In the genomic region with DNA sequence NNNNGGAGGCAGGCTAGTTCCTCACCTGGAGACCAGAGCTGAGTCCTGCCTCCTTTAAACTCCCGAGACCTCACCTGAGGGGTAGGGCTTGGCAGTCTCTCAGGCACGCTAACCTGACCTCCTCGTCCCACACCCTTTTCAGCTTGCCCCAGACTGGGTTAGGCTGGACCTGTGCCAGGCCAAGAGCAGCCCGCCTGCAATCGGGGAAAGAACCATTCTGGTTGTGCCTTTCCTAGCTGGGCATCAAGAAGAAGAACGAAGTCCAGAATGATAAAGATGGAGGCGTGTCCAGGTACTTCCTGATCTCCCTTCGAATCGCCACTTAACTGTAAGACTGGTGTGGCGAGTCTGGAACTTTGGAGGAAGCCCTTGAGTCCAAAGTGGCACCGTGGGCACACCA, we compare ENCODE assay signal across 16 mouse cellular contexts. TPM values are rescaled to one million over a fixed set of nuclear protein-coding genes. Genes with fewer than 3 reads are reported as not detected.
DNase-seq lines count a peak whose midpoint lies in the region; ATAC-seq and TF ChIP-seq lines count a peak whose summit lies in the region.
"Had no signal": no experiment of that assay in that cellular context is flagged by ENCODE, and none has a peak within 500 bp of the region (broad histone marks: within the 10 kb centered on the region; RNA-seq: fewer than 3 reads in every experiment).

No protein-coding gene starts in this region.

- peak overlapping the region; percentile 68 for H3K27ac ChIP-seq in heart, embryonic 11.5 days (ENCODE audit: low read depth, low read length)
- H3K27ac ChIP-seq in lung, embryonic 15.5 days = peak overlapping the region; percentile 77
- H3K27ac ChIP-seq in stomach, postnatal 0 days (replicated peaks) = peak overlapping the region; percentile 89
- H3K27ac ChIP-seq in midbrain, embryonic 13.5 days = no peak overlapping the region
- H3K27ac ChIP-seq: hindbrain, embryonic 15.5 days; kidney, postnatal 0 days; limb, embryonic 15.5 days had no signal

- no peak for ATAC-seq in heart, embryonic 11.5 days (replicated peaks; ENCODE audit: insufficient number of reproducible peaks, low FRiP score, low TSS enrichment)
- no peak for ATAC-seq in lung, embryonic 15.5 days (ENCODE audit: borderline replicate concordance, extremely low read depth, low FRiP score, low TSS enrichment)
- ATAC-seq in stomach, postnatal 0 days (ENCODE audit: low FRiP score, low TSS enrichment) = peak; percentile 78
- ATAC-seq in midbrain, embryonic 13.5 days = no peak

- no peak for TF ChIP-seq EP300 in stomach, postnatal 0 days (optimal IDR thresholded peaks at IDR 0.05)

- no peak overlapping the region for H3K4me3 ChIP-seq in heart, embryonic 11.5 days (ENCODE audit: low read depth, low read length)
- H3K4me3 ChIP-seq in lung, embryonic 15.5 days = no peak overlapping the region
- H3K4me3 ChIP-seq in stomach, postnatal 0 days (ENCODE audit: low read depth, low read length) = no peak overlapping the region
- H3K4me3 ChIP-seq in midbrain, embryonic 13.5 days (replicated peaks) = no peak overlapping the region
- H3K4me3 ChIP-seq: hindbrain, embryonic 15.5 days; limb, embryonic 15.5 days; megakaryocyte, embryonic 14.5 days had no signal

- 0 out of 2 replicates have a peak, but pooled peaks cover 3% of the 10 kb centered on the region for H3K36me3 ChIP-seq in heart, embryonic 11.5 days (ENCODE audit: control insufficient read depth, insufficient read depth, low read length)
- H3K36me3 ChIP-seq in lung, embryonic 15.5 days = no peaks in the 10 kb centered on the region; the same call in 1 of the 2 replicates
- 0 out of 2 replicates have a peak, but pooled peaks cover 2% of the 10 kb centered on the region for H3K36me3 ChIP-seq in stomach, postnatal 0 days (ENCODE audit: control insufficient read depth, insufficient read depth, low read length)
- H3K36me3 ChIP-seq in midbrain, embryonic 13.5 days = peaks cover 4% of the 10 kb centered on the region; the same call in 1 of the 2 replicates

- no peaks in the 10 kb centered on the region for H3K27me3 ChIP-seq in heart, embryonic 11.5 days (ENCODE audit: control insufficient read depth, insufficient read depth, low read length)
- no peaks in the 10 kb centered on the region for H3K27me3 ChIP-seq in lung, embryonic 15.5 days
- H3K27me3 ChIP-seq in stomach, postnatal 0 days (ENCODE audit: control insufficient read depth, insufficient read depth, low read length) = no peaks in the 10 kb centered on the region
- H3K27me3 ChIP-seq in midbrain, embryonic 13.5 days = no peaks in the 10 kb centered on the region
- H3K27me3 ChIP-seq: hindbrain, embryonic 15.5 days; limb, embryonic 15.5 days had no signal

- intact Hi-C loops in heart, postnatal 14 days (cut with DNase I) = loop anchor here (2.0 kb wide), 1 partner anchor 27 kb away; no protein-coding TSS in a partner anchor

- no peak overlapping the region for H3K4me2 ChIP-seq in heart, embryonic 11.5 days
- no peak overlapping the region for H3K4me2 ChIP-seq in lung, embryonic 15.5 days
- H3K4me2 ChIP-seq in stomach, postnatal 0 days (replicated peaks; ENCODE audit: low read depth) = no peak overlapping the region
- H3K4me2 ChIP-seq in midbrain, embryonic 13.5 days (replicated peaks) = no peak overlapping the region
- H3K4me2 ChIP-seq: hindbrain, embryonic 15.5 days; limb, embryonic 15.5 days had no signal

- peaks cover 12% of the 10 kb centered on the region for H3K4me1 ChIP-seq in heart, embryonic 11.5 days (ENCODE audit: control insufficient read depth, insufficient read depth, low read length)
- H3K4me1 ChIP-seq in lung, embryonic 15.5 days = peaks cover 45% of the 10 kb centered on the region
- peaks cover 14% of the 10 kb centered on the region for H3K4me1 ChIP-seq in stomach, postnatal 0 days (replicated peaks; ENCODE audit: control insufficient read depth, insufficient read depth)
- H3K4me1 ChIP-seq in midbrain, embryonic 13.5 days (replicated peaks) = peaks cover 36% of the 10 kb centered on the region

- no peak for TF ChIP-seq CTCF in stomach, postnatal 0 days (IDR thresholded peaks at IDR 0.05; ENCODE audit: low read depth)

- WGBS in heart, embryonic 11.5 days (ENCODE audit: insufficient replicate concordance) = 79% methylated on average over 11 of the region's 11 CpGs
- WGBS in lung, embryonic 15.5 days = 57% methylated on average over 11 of the region's 11 CpGs
- 53% methylated on average over 11 of the region's 11 CpGs for WGBS in stomach, postnatal 0 days
- 94% methylated on average over 11 of the region's 11 CpGs for WGBS in midbrain, embryonic 13.5 days

- no peak overlapping the region for H3K9ac ChIP-seq in heart, embryonic 11.5 days (ENCODE audit: low read depth, low read length)
- H3K9ac ChIP-seq in lung, embryonic 15.5 days = no peak overlapping the region
- H3K9ac ChIP-seq in stomach, postnatal 0 days (ENCODE audit: low read length) = no peak overlapping the region
- no peak overlapping the region for H3K9ac ChIP-seq in midbrain, embryonic 13.5 days (replicated peaks)
- H3K9ac ChIP-seq: hindbrain, embryonic 15.5 days; limb, embryonic 15.5 days had no signal

- DNase-seq in heart, postnatal 14 days = no peak
- DNase-seq in ovary, postnatal 36 days (ENCODE audit: low spot score) = peak; percentile 52
- DNase-seq in ovary, adult 18-20 months (ENCODE audit: low spot score) = no peak
- DNase-seq in stomach, postnatal 0 days (ENCODE audit: low spot score) = peak; percentile 92
- DNase-seq in neural tube, embryonic 10.5 days (ENCODE audit: extremely low spot score, low spot score) = no peak
- DNase-seq: gastrocnemius, postnatal 10 days; thymus, postnatal 25 days had no signal

- no peaks in the 10 kb centered on the region for H3K9me3 ChIP-seq in heart, embryonic 11.5 days (replicated peaks; ENCODE audit: control insufficient read depth, low read length)
- no peaks in the 10 kb centered on the region for H3K9me3 ChIP-seq in lung, embryonic 15.5 days
- no peaks in the 10 kb centered on the region for H3K9me3 ChIP-seq in stomach, postnatal 0 days (ENCODE audit: control insufficient read depth, low read length)
- no peaks in the 10 kb centered on the region for H3K9me3 ChIP-seq in midbrain, embryonic 13.5 days
- H3K9me3 ChIP-seq: hindbrain, embryonic 15.5 days; limb, embryonic 15.5 days had no signal

RNA-seq across cellular contexts. Expression of a gene that starts 1.1 kb away (rescaled TPM):
- polyA plus RNA-seq in heart, embryonic 11.5 days (2014; fragmentation: Nextera tagmentation; extraction: Ambion mirVana) = 121 and 128 TPM in 2 replicates
- 100 to 1,000 TPM; 562 to 652 TPM for total RNA-seq in heart, postnatal 14 days (2021)
- 124 and 132 TPM in 2 replicates for polyA plus RNA-seq in lung, embryonic 15.5 days (2015; fragmentation: Nextera tagmentation; extraction: Ambion mirVana)
- 145 and 152 TPM in 2 replicates for polyA plus RNA-seq in stomach, postnatal 0 days (2015; fragmentation: Nextera tagmentation; extraction: Ambion mirVana)
- 91.5 and 93.6 TPM in 2 replicates for polyA plus RNA-seq in midbrain, embryonic 13.5 days (2015; fragmentation: Nextera tagmentation; extraction: Ambion mirVana)

RNA-seq across cellular contexts. Expression of a gene that starts 27.2 kb away (rescaled TPM):
- polyA plus RNA-seq in heart, embryonic 11.5 days (2014; fragmentation: Nextera tagmentation; extraction: Ambion mirVana) = not detected in 2 replicates
- under 1 TPM; 0.55 to 0.88 TPM for total RNA-seq in heart, postnatal 14 days (2021)
- polyA plus RNA-seq in lung, embryonic 15.5 days (2015; fragmentation: Nextera tagmentation; extraction: Ambion mirVana) = 0.06 TPM in 1 of 2 replicates, not detected in the other
- polyA plus RNA-seq in stomach, postnatal 0 days (2015; fragmentation: Nextera tagmentation; extraction: Ambion mirVana) = 0.05 and 0.07 TPM in 2 replicates
- not detected in 2 replicates for polyA plus RNA-seq in midbrain, embryonic 13.5 days (2015; fragmentation: Nextera tagmentation; extraction: Ambion mirVana)
- polyA plus RNA-seq: C2C12; forebrain, embryonic 11.5 days had no signal

RNA-seq across cellular contexts. Expression of a gene that starts 31.3 kb away (rescaled TPM):
- polyA plus RNA-seq in heart, embryonic 11.5 days (2014; fragmentation: Nextera tagmentation; extraction: Ambion mirVana) = 28.4 and 31.1 TPM in 2 replicates
- 1 to 10 TPM; 4.3 to 4.8 TPM for total RNA-seq in heart, postnatal 14 days (2021)
- polyA plus RNA-seq in lung, embryonic 15.5 days (2015; fragmentation: Nextera tagmentation; extraction: Ambion mirVana) = 29.5 and 32.0 TPM in 2 replicates
- polyA plus RNA-seq in stomach, postnatal 0 days (2015; fragmentation: Nextera tagmentation; extraction: Ambion mirVana) = 13.0 and 13.3 TPM in 2 replicates
- polyA plus RNA-seq in midbrain, embryonic 13.5 days (2015; fragmentation: Nextera tagmentation; extraction: Ambion mirVana) = 10.6 and 13.5 TPM in 2 replicates

RNA-seq across cellular contexts. Expression of a gene that starts 46.6 kb away (rescaled TPM):
- 55.6 and 62.2 TPM in 2 replicates for polyA plus RNA-seq in heart, embryonic 11.5 days (2014; fragmentation: Nextera tagmentation; extraction: Ambion mirVana)
- 100 to 1,000 TPM; 122 to 142 TPM for total RNA-seq in heart, postnatal 14 days (2021)
- 73.7 and 76.4 TPM in 2 replicates for polyA plus RNA-seq in lung, embryonic 15.5 days (2015; fragmentation: Nextera tagmentation; extraction: Ambion mirVana)
- polyA plus RNA-seq in stomach, postnatal 0 days (2015; fragmentation: Nextera tagmentation; extraction: Ambion mirVana) = 27.1 and 27.7 TPM in 2 replicates
- 52.2 and 53.3 TPM in 2 replicates for polyA plus RNA-seq in midbrain, embryonic 13.5 days (2015; fragmentation: Nextera tagmentation; extraction: Ambion mirVana)

RNA-seq across cellular contexts. Expression of a gene that starts 50.0 kb away (rescaled TPM):
- 20.6 and 23.5 TPM in 2 replicates for polyA plus RNA-seq in heart, embryonic 11.5 days (2014; fragmentation: Nextera tagmentation; extraction: Ambion mirVana)
- 10 to 100 TPM; 11.8 to 15.2 TPM for total RNA-seq in heart, postnatal 14 days (2021)
- 60.4 and 62.8 TPM in 2 replicates for polyA plus RNA-seq in lung, embryonic 15.5 days (2015; fragmentation: Nextera tagmentation; extraction: Ambion mirVana)
- polyA plus RNA-seq in stomach, postnatal 0 days (2015; fragmentation: Nextera tagmentation; extraction: Ambion mirVana) = 15.2 and 16.5 TPM in 2 replicates
- 16.7 and 16.9 TPM in 2 replicates for polyA plus RNA-seq in midbrain, embryonic 13.5 days (2015; fragmentation: Nextera tagmentation; extraction: Ambion mirVana)

Comparison
In these comparisons a context has a peak if more than half of its experiments do, and no peak if none do; other contexts are left out.
1. DNase-seq: peak in ovary, postnatal 36 days (single experiment) and stomach, postnatal 0 days (single experiment); none in heart, postnatal 14 days (0 of 2), ovary, adult 18-20 months (single experiment) and neural tube, embryonic 10.5 days (single experiment).